Mouse (Mus musculus): ENCODE results near the gene Fam13c. TPM values are rescaled to one million over a fixed set of nuclear protein-coding genes. Genes with fewer than 3 reads are reported as not detected.

The Fam13c gene
- polyA plus RNA-seq, 1 experiment from 2014 or later: 33.6 TPM

- no peaks in the 10 kb centered on the region for H3K9me3 ChIP-seq (replicated peaks; ENCODE audit: control insufficient read depth, low read length, poor library complexity, severe bottlenecking)
- WGBS: 16% methylated on average over 5 of the region's 5 CpGs
- ATAC-seq: no peak
- no peak overlapping the region for H3K27ac ChIP-seq (ENCODE audit: low read length)
- no peak overlapping the region; the same call in 1 of the 2 replicates for H3K9ac ChIP-seq (ENCODE audit: low read depth, low read length)
- peak overlapping the region; percentile 87 for H3K4me2 ChIP-seq (ENCODE audit: low read length)
- H3K4me1 ChIP-seq (ENCODE audit: control insufficient read depth, insufficient read depth, low read length): peaks cover 25% of the 10 kb centered on the region
- no peaks in the 10 kb centered on the region for H3K27me3 ChIP-seq (ENCODE audit: control insufficient read depth, insufficient read depth, low read depth, low read length)
- peak overlapping the region; percentile 45 for H3K4me3 ChIP-seq (ENCODE audit: low read depth, low read length)
- peaks cover 9% of the 10 kb centered on the region for H3K36me3 ChIP-seq (ENCODE audit: control insufficient read depth, insufficient read depth, low read length)
These were observed 81.1 kb downstream of the Fam13c start for GRCm38 (mm10) chr10:70521379-70521778.

GRCm38 (mm10) chr10:70530185-70530823, 90.0 kb downstream of the Fam13c start:
- Histone ChIP-seq H3K4me3 (ENCODE audit: low read depth, low read length) (no peak overlapping the region), H3K9me3 (replicated peaks; ENCODE audit: control insufficient read depth, low read length, poor library complexity, severe bottlenecking) (no peaks in the 10 kb centered on the region), H3K36me3 (ENCODE audit: control insufficient read depth, insufficient read depth, low read length) (peaks cover 14% of the 10 kb centered on the region), H3K4me1 (ENCODE audit: control insufficient read depth, insufficient read depth, low read length) (no peaks in the 10 kb centered on the region), H3K27ac (ENCODE audit: low read length) (no peak overlapping the region), H3K27me3 (ENCODE audit: control insufficient read depth, insufficient read depth, low read depth, low read length) (no peaks in the 10 kb centered on the region), H3K9ac (ENCODE audit: low read depth, low read length) (no peak overlapping the region), H3K4me2 (ENCODE audit: low read length) (no peak overlapping the region)
- WGBS: 84% methylated on average over 12 of the region's 12 CpGs
- no peak for ATAC-seq

- Histone ChIP-seq H3K36me3 (ENCODE audit: control insufficient read depth, insufficient read depth, low read length) (peaks cover 21% of the 10 kb centered on the region), H3K27me3 (ENCODE audit: control insufficient read depth, insufficient read depth, low read depth, low read length) (no peaks in the 10 kb centered on the region), H3K27ac (ENCODE audit: low read length) (no peak overlapping the region), H3K9ac (ENCODE audit: low read depth, low read length) (no peak overlapping the region), H3K4me3 (ENCODE audit: low read depth, low read length) (no peak overlapping the region), H3K4me1 (ENCODE audit: control insufficient read depth, insufficient read depth, low read length) (no peaks in the 10 kb centered on the region), H3K4me2 (ENCODE audit: low read length) (no peak overlapping the region), H3K9me3 (replicated peaks; ENCODE audit: control insufficient read depth, low read length, poor library complexity, severe bottlenecking) (no peaks in the 10 kb centered on the region)
- WGBS: 70% methylated on average over 9 of the region's 9 CpGs
- ATAC-seq: peak; percentile 60; the same call in 1 of the 2 replicates
These were observed 92.0 kb downstream of the Fam13c start for GRCm38 (mm10) chr10:70532249-70532648.

- Histone ChIP-seq H3K4me2 (ENCODE audit: low read length) (no peak overlapping the region), H3K9ac (ENCODE audit: low read depth, low read length) (no peak overlapping the region), H3K4me1 (ENCODE audit: control insufficient read depth, insufficient read depth, low read length) (no peaks in the 10 kb centered on the region), H3K9me3 (replicated peaks; ENCODE audit: control insufficient read depth, low read length, poor library complexity, severe bottlenecking) (no peaks in the 10 kb centered on the region), H3K36me3 (ENCODE audit: control insufficient read depth, insufficient read depth, low read length) (peaks cover 25% of the 10 kb centered on the region), H3K27ac (ENCODE audit: low read length) (no peak overlapping the region), H3K27me3 (ENCODE audit: control insufficient read depth, insufficient read depth, low read depth, low read length) (no peaks in the 10 kb centered on the region), H3K4me3 (ENCODE audit: low read depth, low read length) (no peak overlapping the region)
- 57% methylated on average over 8 of the region's 8 CpGs for WGBS
- ATAC-seq: no peak
These were observed 93.1 kb downstream of the Fam13c start for GRCm38 (mm10) chr10:70533301-70533781.

GRCm38 (mm10) chr10:70533986-70534385, 93.7 kb downstream of the Fam13c start:
- Histone ChIP-seq H3K36me3 (ENCODE audit: control insufficient read depth, insufficient read depth, low read length) (peaks cover 25% of the 10 kb centered on the region), H3K4me1 (ENCODE audit: control insufficient read depth, insufficient read depth, low read length) (no peaks in the 10 kb centered on the region), H3K4me2 (ENCODE audit: low read length) (no peak overlapping the region), H3K4me3 (ENCODE audit: low read depth, low read length) (no peak overlapping the region), H3K27ac (ENCODE audit: low read length) (no peak overlapping the region), H3K9me3 (replicated peaks; ENCODE audit: control insufficient read depth, low read length, poor library complexity, severe bottlenecking) (no peaks in the 10 kb centered on the region), H3K27me3 (ENCODE audit: control insufficient read depth, insufficient read depth, low read depth, low read length) (no peaks in the 10 kb centered on the region), H3K9ac (ENCODE audit: low read depth, low read length) (no peak overlapping the region)
- no peak for ATAC-seq
- WGBS: 90% methylated on average over 12 of the region's 12 CpGs

- Histone ChIP-seq H3K9ac (ENCODE audit: low read depth, low read length) (no peak overlapping the region), H3K36me3 (ENCODE audit: control insufficient read depth, insufficient read depth, low read length) (peaks cover 25% of the 10 kb centered on the region), H3K27ac (ENCODE audit: low read length) (no peak overlapping the region), H3K4me3 (ENCODE audit: low read depth, low read length) (no peak overlapping the region), H3K9me3 (replicated peaks; ENCODE audit: control insufficient read depth, low read length, poor library complexity, severe bottlenecking) (no peaks in the 10 kb centered on the region), H3K4me2 (ENCODE audit: low read length) (no peak overlapping the region), H3K4me1 (ENCODE audit: control insufficient read depth, insufficient read depth, low read length) (no peaks in the 10 kb centered on the region), H3K27me3 (ENCODE audit: control insufficient read depth, insufficient read depth, low read depth, low read length) (no peaks in the 10 kb centered on the region)
- no peak for ATAC-seq
- 95% methylated on average over 10 of the region's 10 CpGs for WGBS
These were observed 94.3 kb downstream of the Fam13c start for GRCm38 (mm10) chr10:70534571-70534970.

GRCm38 (mm10) chr10:70535401-70535800, 95.1 kb downstream of the Fam13c start:
- H3K4me1 ChIP-seq (ENCODE audit: control insufficient read depth, insufficient read depth, low read length): no peaks in the 10 kb centered on the region
- H3K27ac ChIP-seq (ENCODE audit: low read length): no peak overlapping the region
- H3K9me3 ChIP-seq (replicated peaks; ENCODE audit: control insufficient read depth, low read length, poor library complexity, severe bottlenecking): no peaks in the 10 kb centered on the region
- no peaks in the 10 kb centered on the region for H3K27me3 ChIP-seq (ENCODE audit: control insufficient read depth, insufficient read depth, low read depth, low read length)
- H3K4me2 ChIP-seq (ENCODE audit: low read length): no peak overlapping the region
- no peak overlapping the region for H3K9ac ChIP-seq (ENCODE audit: low read depth, low read length)
- no peak for ATAC-seq
- H3K4me3 ChIP-seq (ENCODE audit: low read depth, low read length): no peak overlapping the region
- WGBS: 93% methylated on average over 12 of the region's 12 CpGs
- H3K36me3 ChIP-seq (ENCODE audit: control insufficient read depth, insufficient read depth, low read length): peaks cover 25% of the 10 kb centered on the region

- H3K9me3 ChIP-seq (replicated peaks; ENCODE audit: control insufficient read depth, low read length, poor library complexity, severe bottlenecking): no peaks in the 10 kb centered on the region
- 93% methylated on average over 10 of the region's 10 CpGs for WGBS
These were observed 97.4 kb downstream of the Fam13c start for GRCm38 (mm10) chr10:70537694-70538093.

GRCm38 (mm10) chr10:70539251-70539650, 99.0 kb downstream of the Fam13c start:
- H3K4me1 ChIP-seq (ENCODE audit: control insufficient read depth, insufficient read depth, low read length): no peaks in the 10 kb centered on the region
- H3K4me2 ChIP-seq (ENCODE audit: low read length): no peak overlapping the region
- H3K9ac ChIP-seq (ENCODE audit: low read depth, low read length): no peak overlapping the region
- H3K27me3 ChIP-seq (ENCODE audit: control insufficient read depth, insufficient read depth, low read depth, low read length): no peaks in the 10 kb centered on the region
- H3K9me3 ChIP-seq (replicated peaks; ENCODE audit: control insufficient read depth, low read length, poor library complexity, severe bottlenecking): no peaks in the 10 kb centered on the region
- 96% methylated on average over 9 of the region's 9 CpGs for WGBS
- H3K27ac ChIP-seq (ENCODE audit: low read length): no peak overlapping the region
- no peak for ATAC-seq
- no peak overlapping the region for H3K4me3 ChIP-seq (ENCODE audit: low read depth, low read length)
- peaks cover 28% of the 10 kb centered on the region for H3K36me3 ChIP-seq (ENCODE audit: control insufficient read depth, insufficient read depth, low read length)

More at GRCm38 (mm10) chr10:70537694-70538093, 97.4 kb downstream of the Fam13c start:
- Histone ChIP-seq H3K27me3 (ENCODE audit: control insufficient read depth, insufficient read depth, low read depth, low read length) (no peaks in the 10 kb centered on the region), H3K4me3 (ENCODE audit: low read depth, low read length) (no peak overlapping the region), H3K27ac (ENCODE audit: low read length) (no peak overlapping the region), H3K36me3 (ENCODE audit: control insufficient read depth, insufficient read depth, low read length) (peaks cover 25% of the 10 kb centered on the region), H3K4me2 (ENCODE audit: low read length) (no peak overlapping the region), H3K4me1 (ENCODE audit: control insufficient read depth, insufficient read depth, low read length) (no peaks in the 10 kb centered on the region), H3K9ac (ENCODE audit: low read depth, low read length) (no peak overlapping the region)
- no peak for ATAC-seq
